Mouse (Mus musculus) intestine, embryonic 15.5 days (tissue): ENCODE measurements at regions not wholly inside any gene's neighbourhood (a gene's known extent, or its start where the extent isn't known, plus 50 kb on each side); places are given as distances from the start of the nearest gene placed in this dataset.

ENCODE experiments used
- ATAC-seq: fragments of 200-750 bp; cut with Nextera tagmentation; 2 replicates; pipeline ENCODE4 v1.8.0; 2017; ENCODE audit warnings: moderate TSS enrichment, moderate library complexity
- H3K27ac ChIP-seq: fragments of 300-500 bp; sonication (generic); 2 replicates; pipeline ENCODE4 v1.5.1; 2015; ENCODE audit warnings: mild to moderate bottlenecking, inconsistent platforms
- H3K27me3 ChIP-seq: fragments of 300-500 bp; sonication (generic); replicated peaks from 2 replicates; pipeline ENCODE4 v1.6.1; 2015; ENCODE audit warnings: inconsistent platforms
- H3K36me3 ChIP-seq: fragments of 300-500 bp; sonication (generic); 2 replicates; pipeline ENCODE4 v1.6.1; 2015; ENCODE audit warnings: inconsistent platforms
- H3K4me1 ChIP-seq: fragments of 300-500 bp; sonication (generic); replicated peaks from 2 replicates; pipeline ENCODE4 v1.6.1; 2015; ENCODE audit warnings: inconsistent platforms
- H3K4me2 ChIP-seq: fragments of 300-500 bp; sonication (generic); replicated peaks from 2 replicates; pipeline ENCODE4 v1.6.1; 2015; ENCODE audit warnings: mild to moderate bottlenecking, inconsistent platforms
- H3K4me3 ChIP-seq: fragments of 300-500 bp; sonication (generic); replicated peaks from 2 replicates; pipeline ENCODE4 v1.5.1; 2015; ENCODE audit warnings: inconsistent platforms
- H3K9ac ChIP-seq: fragments of 300-500 bp; sonication (generic); 2 replicates; pipeline ENCODE4 v1.6.1; 2015; ENCODE audit warnings: inconsistent platforms
- H3K9me3 ChIP-seq: fragments of 300-500 bp; sonication (generic); 2 replicates; pipeline ENCODE4 v1.6.1; 2016; ENCODE audit warnings: inconsistent platforms
- WGBS: fragments of 180-500 bp; shearing (Covaris S2); methylation state at CpG from one replicate; pipeline ENCODE4 v1.1.7; 2015; 5-methylcytosine and 5-hydroxymethylcytosine counted together

GRCm38 (mm10) chr13:80611937-80612336 lies 271.2 kb upstream of the Arrdc3 start:
- no peak overlapping the region for H3K4me2 ChIP-seq
- H3K9me3 ChIP-seq, result no peaks in the 10 kb centered on the region
- no peak overlapping the region for H3K4me3 ChIP-seq
- no peaks in the 10 kb centered on the region for H3K27me3 ChIP-seq
- ATAC-seq, result no peak
- no peak overlapping the region for H3K27ac ChIP-seq
- no peak overlapping the region for H3K9ac ChIP-seq
- WGBS, result 82% methylated on average over 11 of the region's 11 CpGs
- H3K4me1 ChIP-seq, result no peaks in the 10 kb centered on the region
- H3K36me3 ChIP-seq, result no peaks in the 10 kb centered on the region

GRCm38 (mm10) chr13:80613167-80613883 lies 269.9 kb upstream of the Arrdc3 start:
- WGBS, result 69% methylated on average over 9 of the region's 9 CpGs
- H3K4me1 ChIP-seq, result no peaks in the 10 kb centered on the region
- H3K9me3 ChIP-seq, result no peaks in the 10 kb centered on the region
- H3K9ac ChIP-seq, result no peak overlapping the region
- ATAC-seq, result no peak
- H3K27me3 ChIP-seq, result no peaks in the 10 kb centered on the region
- no peaks in the 10 kb centered on the region for H3K36me3 ChIP-seq
- no peak overlapping the region for H3K27ac ChIP-seq
- H3K4me2 ChIP-seq, result no peak overlapping the region
- H3K4me3 ChIP-seq, result no peak overlapping the region

- H3K4me1 ChIP-seq, result no peaks in the 10 kb centered on the region
- H3K4me2 ChIP-seq, result no peak overlapping the region
- no peak for ATAC-seq
- H3K27me3 ChIP-seq, result no peaks in the 10 kb centered on the region
- no peak overlapping the region for H3K4me3 ChIP-seq
- WGBS, result 32% methylated on average over 1 of the region's 1 CpGs
- no peaks in the 10 kb centered on the region for H3K36me3 ChIP-seq
- H3K9me3 ChIP-seq, result no peaks in the 10 kb centered on the region
- H3K9ac ChIP-seq, result no peak overlapping the region
- H3K27ac ChIP-seq, result no peak overlapping the region
Measured at GRCm38 (mm10) chr13:80613884-80614247, 269.3 kb upstream of the Arrdc3 start.

- H3K27ac ChIP-seq, result no peak overlapping the region
Measured at GRCm38 (mm10) chr13:80614971-80615370, 268.2 kb upstream of the Arrdc3 start.

GRCm38 (mm10) chr13:80623005-80623404 lies 260.2 kb upstream of the Arrdc3 start:
- no peak overlapping the region for H3K4me3 ChIP-seq
- no peaks in the 10 kb centered on the region for H3K9me3 ChIP-seq
- no peaks in the 10 kb centered on the region for H3K4me1 ChIP-seq
- no peak overlapping the region for H3K9ac ChIP-seq
- 50% methylated on average over 2 of the region's 2 CpGs for WGBS
- H3K4me2 ChIP-seq, result no peak overlapping the region
- no peaks in the 10 kb centered on the region for H3K27me3 ChIP-seq
- no peak overlapping the region for H3K27ac ChIP-seq
- no peak for ATAC-seq
- no peaks in the 10 kb centered on the region for H3K36me3 ChIP-seq

More at GRCm38 (mm10) chr13:80614971-80615370, 268.2 kb upstream of the Arrdc3 start:
- H3K36me3 ChIP-seq, result no peaks in the 10 kb centered on the region
- no peak overlapping the region for H3K4me2 ChIP-seq
- no peaks in the 10 kb centered on the region for H3K27me3 ChIP-seq
- no peak overlapping the region for H3K9ac ChIP-seq
- H3K4me1 ChIP-seq, result no peaks in the 10 kb centered on the region
- no peak for ATAC-seq
- H3K4me3 ChIP-seq, result no peak overlapping the region
- no peaks in the 10 kb centered on the region for H3K9me3 ChIP-seq
- WGBS, result 61% methylated on average over 5 of the region's 5 CpGs

GRCm38 (mm10) chr13:80641334-80641733 lies 241.8 kb upstream of the Arrdc3 start:
- 65% methylated on average over 2 of the region's 2 CpGs for whole genome bisulfite sequencing
- no peak for ATAC-seq
- no peak overlapping the region for H3K27ac ChIP-seq

GRCm38 (mm10) chr13:80647578-80647977 lies 235.6 kb upstream of the Arrdc3 start:
- H3K4me2 ChIP-seq, result no peak overlapping the region
- H3K9me3 ChIP-seq, result no peaks in the 10 kb centered on the region
- H3K27ac ChIP-seq, result no peak overlapping the region
- H3K27me3 ChIP-seq, result no peaks in the 10 kb centered on the region
- no peaks in the 10 kb centered on the region for H3K4me1 ChIP-seq
- WGBS, result 39% methylated on average over 4 of the region's 4 CpGs
- ATAC-seq, result no peak
- no peak overlapping the region for H3K9ac ChIP-seq
- H3K36me3 ChIP-seq, result no peaks in the 10 kb centered on the region
- no peak overlapping the region for H3K4me3 ChIP-seq

More at GRCm38 (mm10) chr13:80641334-80641733, 241.8 kb upstream of the Arrdc3 start:
- no peak overlapping the region for H3K4me3 ChIP-seq
- H3K4me2 ChIP-seq, result no peak overlapping the region
- no peaks in the 10 kb centered on the region for H3K36me3 ChIP-seq
- H3K9me3 ChIP-seq, result no peaks in the 10 kb centered on the region
- H3K9ac ChIP-seq, result no peak overlapping the region
- no peaks in the 10 kb centered on the region for H3K27me3 ChIP-seq
- H3K4me1 ChIP-seq, result no peaks in the 10 kb centered on the region

- H3K27ac ChIP-seq, result no peak overlapping the region
- ATAC-seq, result no peak
- H3K36me3 ChIP-seq, result no peaks in the 10 kb centered on the region
- no peaks in the 10 kb centered on the region for H3K9me3 ChIP-seq
- no peaks in the 10 kb centered on the region for H3K27me3 ChIP-seq
- no peak overlapping the region for H3K4me3 ChIP-seq
- WGBS, result 71% methylated on average over 8 of the region's 8 CpGs
- no peak overlapping the region for H3K4me2 ChIP-seq
- no peak overlapping the region for H3K9ac ChIP-seq
- no peaks in the 10 kb centered on the region for H3K4me1 ChIP-seq
Measured at GRCm38 (mm10) chr13:80652967-80653539, 230.1 kb upstream of the Arrdc3 start.

- Histone ChIP-seq H3K27me3 (no peaks in the 10 kb centered on the region), H3K9me3 (no peaks in the 10 kb centered on the region), H3K9ac (no peak overlapping the region), H3K4me2 (no peak overlapping the region), H3K36me3 (no peaks in the 10 kb centered on the region), H3K27ac (no peak overlapping the region), H3K4me1 (no peaks in the 10 kb centered on the region), H3K4me3 (no peak overlapping the region)
- no peak for ATAC-seq
- WGBS, result 64% methylated on average over 3 of the region's 3 CpGs
Measured at GRCm38 (mm10) chr13:80666186-80666713, 216.9 kb upstream of the Arrdc3 start.

GRCm38 (mm10) chr13:80689871-80690270 lies 193.3 kb upstream of the Arrdc3 start:
- no peak overlapping the region for H3K4me2 ChIP-seq
- no peaks in the 10 kb centered on the region for H3K4me1 ChIP-seq
- no peak overlapping the region for H3K4me3 ChIP-seq
- no peaks in the 10 kb centered on the region for H3K27me3 ChIP-seq
- no peak for ATAC-seq
- H3K9ac ChIP-seq, result no peak overlapping the region
- no peaks in the 10 kb centered on the region for H3K9me3 ChIP-seq
- no peaks in the 10 kb centered on the region for H3K36me3 ChIP-seq
- no peak overlapping the region for H3K27ac ChIP-seq

GRCm38 (mm10) chr13:80690654-80691386 lies 192.4 kb upstream of the Arrdc3 start:
- Histone ChIP-seq H3K4me2 (no peak overlapping the region), H3K27me3 (no peaks in the 10 kb centered on the region), H3K9me3 (no peaks in the 10 kb centered on the region), H3K4me1 (no peaks in the 10 kb centered on the region), H3K9ac (no peak overlapping the region), H3K27ac (no peak overlapping the region), H3K4me3 (no peak overlapping the region), H3K36me3 (no peaks in the 10 kb centered on the region)
- 60% methylated on average over 4 of the region's 4 CpGs for WGBS
- ATAC-seq, result no peak

GRCm38 (mm10) chr13:80695549-80696150 lies 187.5 kb upstream of the Arrdc3 start:
- ATAC-seq, result no peak
- no peaks in the 10 kb centered on the region for H3K36me3 ChIP-seq
- 61% methylated on average over 1 of the region's 1 CpGs for WGBS
- H3K4me2 ChIP-seq, result no peak overlapping the region
- H3K27ac ChIP-seq, result no peak overlapping the region
- no peak overlapping the region for H3K9ac ChIP-seq
- no peak overlapping the region for H3K4me3 ChIP-seq
- H3K27me3 ChIP-seq, result no peaks in the 10 kb centered on the region
- no peaks in the 10 kb centered on the region for H3K4me1 ChIP-seq
- H3K9me3 ChIP-seq, result no peaks in the 10 kb centered on the region
